Comparison of ENCODE assay signal across 34 mouse cellular contexts in genomic region chr2:135300480-135300879, GRCm38 (mm10).
"Had no signal": no experiment of that assay in that cellular context is flagged by ENCODE, and none has a peak within 500 bp of the region (broad histone marks: within the 10 kb centered on the region; RNA-seq: fewer than 3 reads in every experiment).

No protein-coding gene starts in this region.

- H3K27ac ChIP-seq: heart, adult 2 months; heart, embryonic 10.5 days; heart, embryonic 13.5 days; heart, embryonic 15.5 days; hindbrain, embryonic 10.5 days; hindbrain, embryonic 14.5 days; hindbrain, embryonic 15.5 days; hindbrain, postnatal 0 days; intestine, embryonic 15.5 days; kidney, embryonic 15.5 days; kidney, postnatal 0 days; layer of hippocampus, adult 2 months; left cerebral cortex, adult 2 months had no signal

- H3K4me2 ChIP-seq: heart, embryonic 11.5 days; heart, embryonic 12.5 days; heart, embryonic 13.5 days; heart, embryonic 15.5 days; hindbrain, embryonic 14.5 days; hindbrain, embryonic 15.5 days; intestine, embryonic 15.5 days; kidney, embryonic 15.5 days had no signal

- H3K4me3 ChIP-seq: heart, adult 2 months; heart, embryonic 10.5 days; heart, embryonic 12.5 days; heart, embryonic 13.5 days; heart, embryonic 15.5 days; hindbrain, embryonic 10.5 days; hindbrain, embryonic 15.5 days; intestine, embryonic 15.5 days; kidney, embryonic 15.5 days; layer of hippocampus, adult 2 months; left cerebral cortex, adult 2 months had no signal

- H3K9ac ChIP-seq: heart, embryonic 12.5 days; heart, embryonic 13.5 days; heart, embryonic 15.5 days; hindbrain, embryonic 14.5 days; hindbrain, embryonic 15.5 days; intestine, embryonic 15.5 days; kidney, embryonic 15.5 days had no signal

- ATAC-seq: hindbrain, postnatal 0 days; inflammation-experienced regulatory T-cells, adult 6 months; intestine, embryonic 15.5 days; intestine, embryonic 16.5 days; intestine, postnatal 0 days had no signal

- H3K4me1 ChIP-seq: heart, embryonic 10.5 days; heart, embryonic 12.5 days; heart, embryonic 13.5 days; heart, embryonic 15.5 days; hindbrain, embryonic 10.5 days; hindbrain, embryonic 15.5 days; intestine, embryonic 15.5 days; kidney, embryonic 15.5 days had no signal

- H3K27me3 ChIP-seq: heart, embryonic 12.5 days; heart, embryonic 13.5 days; heart, embryonic 15.5 days; hindbrain, embryonic 15.5 days; intestine, embryonic 15.5 days; kidney, embryonic 15.5 days had no signal

- H3K36me3 ChIP-seq: heart, embryonic 10.5 days; heart, embryonic 12.5 days; heart, embryonic 13.5 days; heart, embryonic 15.5 days; hindbrain, embryonic 10.5 days; hindbrain, embryonic 15.5 days; intestine, embryonic 15.5 days; kidney, embryonic 15.5 days had no signal

- H3K9me3 ChIP-seq: heart, embryonic 10.5 days; heart, embryonic 12.5 days; heart, embryonic 13.5 days; heart, embryonic 15.5 days; hindbrain, embryonic 10.5 days; hindbrain, embryonic 15.5 days; intestine, embryonic 15.5 days; kidney, embryonic 15.5 days had no signal

- DNase-seq: heart, adult 2 months; heart, postnatal 10 days; heart, postnatal 14 days; heart, postnatal 36 days; heart, postnatal 4 days; kidney, adult 11 months; kidney, adult 18-20 months; kidney, adult 2 months; kidney, adult 8-10 months; kidney, adult 9 months; kidney, postnatal 10 days; kidney, postnatal 14 days; kidney, postnatal 25 days; kidney, postnatal 36 days; kidney, postnatal 4 days; layer of hippocampus, adult 9-11 months; layer of hippocampus, postnatal 36 days had no signal
